Mouse (Mus musculus) midbrain, embryonic 10.5 days (tissue): ENCODE data around the gene Kdm5b. TPM values are rescaled to one million over a fixed set of nuclear protein-coding genes. Genes with fewer than 3 reads are reported as not detected.

Experiments
- DNase-seq: peaks from one replicate; pipeline ENCODE4 v3.0.0-alpha.2; 2017; ENCODE audit warnings: low spot score
- H3K27ac ChIP-seq: fragments of 300-500 bp; sonication (generic); replicated peaks from 2 replicates; pipeline ENCODE4 v1.5.1; 2016; ENCODE audit warnings: mild to moderate bottlenecking
- H3K27me3 ChIP-seq: fragments of 300-500 bp; sonication (generic); 2 replicates; pipeline ENCODE4 v1.6.1; 2016; ENCODE audit warnings: low read depth, mild to moderate bottlenecking; ENCODE audit not compliant: poor library complexity, severe bottlenecking
- H3K36me3 ChIP-seq: fragments of 300-500 bp; sonication (generic); 2 replicates; pipeline ENCODE4 v1.6.1; 2016; ENCODE audit warnings: mild to moderate bottlenecking, moderate library complexity
- H3K4me1 ChIP-seq: fragments of 300-500 bp; sonication (generic); 2 replicates; pipeline ENCODE4 v1.6.1; 2016
- H3K4me3 ChIP-seq: fragments of 300-500 bp; sonication (generic); 2 replicates; pipeline ENCODE4 v1.5.1; 2016; ENCODE audit warnings: mild to moderate bottlenecking, moderate library complexity
- H3K9me3 ChIP-seq: fragments of 300-500 bp; sonication (generic); replicated peaks from 2 replicates; pipeline ENCODE4 v1.6.1; 2016; ENCODE audit warnings: mild to moderate bottlenecking
- WGBS: fragments of 180-500 bp; shearing (Covaris S2); methylation state at CpG from one replicate; pipeline ENCODE4 v1.1.7; 2016; 5-methylcytosine and 5-hydroxymethylcytosine counted together
- polyA plus RNA-seq: library from polyadenylated mRNA; unstranded; fragments of >200 nt; fragmentation: Nextera tagmentation; extraction: Ambion mirVana; gene quantifications from 2 replicates; pipeline ENCODE4 v1.2.1, GENCODE M21; 2016

Gene Kdm5b
- polyA plus RNA-seq, 1 experiment from 2014 or later = 60.9 TPM

GRCm38 (mm10) chr1:134609172-134609571, 49.2 kb downstream of the Kdm5b start:
- no peak for DNase-seq
- WGBS = 71% methylated on average over 4 of the region's 4 CpGs
- H3K36me3 ChIP-seq = peaks cover 99% of the 10 kb centered on the region
- no peak overlapping the region for H3K4me3 ChIP-seq
- no peaks in the 10 kb centered on the region for H3K4me1 ChIP-seq
- no peak overlapping the region for H3K27ac ChIP-seq
- no peaks in the 10 kb centered on the region for H3K27me3 ChIP-seq
- no peaks in the 10 kb centered on the region for H3K9me3 ChIP-seq

DNA sequence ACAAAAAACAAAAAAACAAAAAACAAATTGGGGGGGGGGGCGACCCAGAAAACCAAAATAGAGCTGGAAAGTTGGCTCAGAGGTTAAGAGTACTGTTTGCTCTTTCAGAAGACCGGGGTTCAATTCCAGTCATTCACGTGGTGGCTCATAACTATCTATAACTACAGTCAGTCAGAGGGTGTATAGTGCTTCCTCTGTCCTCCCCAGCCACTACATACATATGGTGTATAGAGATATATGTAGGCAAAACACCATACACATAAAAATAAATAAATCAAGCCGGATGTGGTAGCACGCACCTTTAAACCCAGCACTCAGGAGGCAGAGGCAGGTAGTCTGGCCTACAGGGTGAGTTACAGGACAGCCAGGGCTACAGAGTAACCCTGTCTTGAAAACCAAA, 54.6 kb downstream of the Kdm5b start:
- H3K27ac ChIP-seq = no peak overlapping the region
- H3K36me3 ChIP-seq = peaks cover 99% of the 10 kb centered on the region
- no peak overlapping the region for H3K4me3 ChIP-seq
- DNase-seq = no peak
- no peaks in the 10 kb centered on the region for H3K27me3 ChIP-seq
- WGBS = 92% methylated on average over 5 of the region's 5 CpGs
- no peaks in the 10 kb centered on the region for H3K4me1 ChIP-seq
- no peaks in the 10 kb centered on the region for H3K9me3 ChIP-seq

DNA sequence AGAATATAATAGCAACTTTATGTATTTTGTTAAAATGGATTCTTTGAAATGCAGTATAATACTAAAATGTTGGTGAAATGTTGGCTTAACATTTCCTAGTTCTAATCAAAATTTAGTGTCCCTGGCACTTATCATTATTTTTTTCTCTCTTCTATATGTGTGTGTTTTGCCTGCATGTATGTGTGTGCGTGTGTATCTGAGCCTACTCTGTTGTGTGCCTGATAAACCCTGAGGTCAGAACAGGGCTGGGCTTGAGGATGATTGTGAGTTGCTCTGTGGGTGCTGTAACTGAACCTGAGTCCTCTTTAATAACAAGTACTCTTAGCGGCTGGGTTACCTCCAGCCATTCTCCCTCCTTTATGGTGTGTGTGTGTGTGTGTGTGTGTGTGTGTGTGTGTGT, 55.0 kb downstream of the Kdm5b start:
- Histone ChIP-seq H3K36me3 (peaks cover 99% of the 10 kb centered on the region), H3K27ac (no peak overlapping the region), H3K4me3 (no peak overlapping the region), H3K4me1 (no peaks in the 10 kb centered on the region), H3K9me3 (no peaks in the 10 kb centered on the region), H3K27me3 (no peaks in the 10 kb centered on the region)
- DNase-seq = no peak
- 98% methylated on average over 2 of the region's 2 CpGs for WGBS

DNA sequence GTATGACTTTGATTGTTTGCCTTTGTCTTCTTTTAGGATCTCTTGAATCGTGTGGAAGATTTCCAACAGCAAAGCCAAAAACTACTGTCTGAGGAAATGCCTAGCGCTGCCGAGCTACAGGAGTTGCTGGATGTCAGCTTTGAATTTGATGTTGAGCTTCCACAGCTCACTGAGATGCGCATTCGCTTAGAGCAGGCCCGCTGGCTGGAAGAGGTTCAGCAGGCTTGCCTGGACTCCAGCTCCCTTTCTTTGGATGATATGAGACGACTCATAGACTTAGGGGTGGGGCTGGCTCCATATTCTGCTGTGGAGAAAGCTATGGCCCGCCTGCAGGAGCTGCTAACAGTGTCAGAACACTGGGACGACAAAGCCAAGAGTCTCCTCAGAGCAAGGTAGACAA, 57.7 kb downstream of the Kdm5b start:
- H3K27me3 ChIP-seq = no peaks in the 10 kb centered on the region
- DNase-seq = no peak
- peaks cover 100% of the 10 kb centered on the region for H3K36me3 ChIP-seq
- no peak overlapping the region for H3K4me3 ChIP-seq
- no peaks in the 10 kb centered on the region for H3K9me3 ChIP-seq
- WGBS = 89% methylated on average over 9 of the region's 9 CpGs
- H3K4me1 ChIP-seq = no peaks in the 10 kb centered on the region
- H3K27ac ChIP-seq = no peak overlapping the region

DNA sequence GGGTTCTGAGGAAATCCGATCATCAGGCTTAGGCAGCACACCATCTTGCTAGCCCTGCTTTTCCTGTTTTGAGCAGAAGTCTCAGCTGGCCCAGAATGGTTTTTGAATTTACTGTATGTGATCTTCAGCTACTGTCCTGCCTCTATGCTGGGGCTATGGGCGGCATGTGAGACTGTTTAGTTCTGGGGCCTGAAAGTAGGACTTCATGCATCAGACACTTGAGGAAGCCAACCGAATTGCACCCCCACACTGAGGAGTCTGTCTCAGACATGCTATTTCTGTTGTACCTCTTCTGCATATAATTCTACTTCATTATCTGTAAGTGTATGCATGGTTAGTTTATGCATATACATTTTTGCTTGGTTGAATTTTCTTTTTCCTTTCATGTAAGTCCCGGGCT, 65.4 kb downstream of the Kdm5b start:
- no peaks in the 10 kb centered on the region for H3K9me3 ChIP-seq
- H3K27me3 ChIP-seq = no peaks in the 10 kb centered on the region
- no peak overlapping the region for H3K27ac ChIP-seq
- WGBS = 92% methylated on average over 4 of the region's 4 CpGs
- H3K36me3 ChIP-seq = peaks cover 100% of the 10 kb centered on the region
- no peaks in the 10 kb centered on the region for H3K4me1 ChIP-seq
- no peak overlapping the region for H3K4me3 ChIP-seq
- no peak for DNase-seq

DNA sequence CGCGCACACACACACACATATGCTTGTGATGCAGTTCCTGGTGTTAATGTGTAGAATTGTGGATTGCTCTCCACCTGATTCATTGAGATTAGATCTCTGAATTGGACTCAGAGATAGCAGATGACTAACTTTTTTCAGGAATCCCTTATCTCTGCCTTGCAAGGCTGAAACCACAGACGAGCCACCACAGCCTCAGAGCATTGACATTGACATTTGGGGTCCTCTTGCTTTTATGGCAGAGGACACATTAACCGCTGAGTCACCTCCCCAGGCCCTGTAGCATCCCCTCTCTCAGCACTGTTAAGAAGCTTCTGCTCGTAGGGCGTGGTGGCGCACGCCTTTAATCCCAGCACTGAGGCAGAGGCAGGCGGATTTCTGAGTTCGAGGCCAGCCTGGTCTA, 69.5 kb downstream of the Kdm5b start:
- peaks cover 100% of the 10 kb centered on the region for H3K36me3 ChIP-seq
- H3K27me3 ChIP-seq = no peaks in the 10 kb centered on the region
- H3K4me1 ChIP-seq = no peaks in the 10 kb centered on the region
- DNase-seq = no peak
- no peak overlapping the region for H3K4me3 ChIP-seq
- 94% methylated on average over 10 of the region's 10 CpGs for WGBS
- H3K9me3 ChIP-seq = no peaks in the 10 kb centered on the region
- H3K27ac ChIP-seq = no peak overlapping the region

GRCm38 (mm10) chr1:134634296-134634695, 74.3 kb downstream of the Kdm5b start:
- no peaks in the 10 kb centered on the region for H3K9me3 ChIP-seq
- DNase-seq = no peak
- WGBS = 88% methylated on average over 7 of the region's 7 CpGs
- peaks cover 58% of the 10 kb centered on the region for H3K36me3 ChIP-seq
- no peak overlapping the region for H3K27ac ChIP-seq
- H3K4me3 ChIP-seq = no peak overlapping the region
- H3K27me3 ChIP-seq = no peaks in the 10 kb centered on the region
- peaks cover 14% of the 10 kb centered on the region; the same call in 1 of the 2 replicates for H3K4me1 ChIP-seq

- H3K27ac ChIP-seq = no peak overlapping the region
- H3K9me3 ChIP-seq = no peaks in the 10 kb centered on the region
- no peak for DNase-seq
- no peaks in the 10 kb centered on the region for H3K27me3 ChIP-seq
- no peak overlapping the region for H3K4me3 ChIP-seq
- H3K36me3 ChIP-seq = peaks cover 38% of the 10 kb centered on the region
- 79% methylated on average over 3 of the region's 3 CpGs for WGBS
- peaks cover 14% of the 10 kb centered on the region; the same call in 1 of the 2 replicates for H3K4me1 ChIP-seq
These were observed 76.3 kb downstream of the Kdm5b start for GRCm38 (mm10) chr1:134636245-134636644.

DNA sequence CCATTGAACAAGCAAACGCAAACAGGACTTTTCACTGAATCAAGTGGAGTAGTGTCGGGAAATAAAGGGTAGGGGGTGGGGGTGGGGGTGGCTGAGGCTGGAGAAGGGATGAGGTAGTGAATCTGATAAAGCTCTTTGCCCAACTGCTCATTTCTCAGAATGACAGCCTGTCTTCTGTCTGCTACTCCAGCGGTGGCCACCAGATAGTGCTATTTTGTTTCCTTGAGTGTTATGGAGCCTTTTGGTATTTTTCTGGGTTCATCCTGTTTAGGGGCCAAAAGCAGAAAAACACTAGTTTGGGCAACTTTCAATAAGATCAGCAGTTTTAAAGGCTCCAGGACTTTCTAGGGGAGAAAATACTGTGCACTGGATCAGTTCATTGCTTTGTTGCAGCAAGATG, 76.7 kb downstream of the Kdm5b start:
- peak; percentile 37 for DNase-seq
- H3K9me3 ChIP-seq = no peaks in the 10 kb centered on the region
- no peak overlapping the region for H3K4me3 ChIP-seq
- H3K4me1 ChIP-seq = peaks cover 14% of the 10 kb centered on the region
- H3K36me3 ChIP-seq = peaks cover 34% of the 10 kb centered on the region
- peaks cover 3% of the 10 kb centered on the region for H3K27me3 ChIP-seq
- 18% methylated on average over 3 of the region's 3 CpGs for WGBS
- H3K27ac ChIP-seq = no peak overlapping the region

DNA sequence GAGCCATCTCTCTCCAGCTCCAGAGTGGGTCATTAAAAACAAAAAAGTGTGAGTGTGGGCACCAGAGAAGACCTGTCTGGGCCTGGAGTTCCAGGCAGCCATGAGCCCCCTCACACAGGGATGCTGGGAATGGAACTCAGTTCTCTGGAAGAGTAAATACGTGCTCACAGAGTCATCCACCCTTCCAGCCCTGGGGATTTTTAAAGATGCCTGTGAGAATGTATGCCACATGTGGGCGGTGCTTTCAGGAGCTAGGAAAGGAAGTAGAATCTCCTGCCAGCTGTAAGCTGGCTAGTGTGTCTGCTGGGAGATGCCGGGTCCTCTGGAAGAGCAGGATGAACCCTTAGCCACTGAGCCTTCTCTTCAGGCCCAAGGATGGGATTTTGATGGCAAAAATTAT, 78.1 kb downstream of the Kdm5b start:
- DNase-seq = no peak

DNA sequence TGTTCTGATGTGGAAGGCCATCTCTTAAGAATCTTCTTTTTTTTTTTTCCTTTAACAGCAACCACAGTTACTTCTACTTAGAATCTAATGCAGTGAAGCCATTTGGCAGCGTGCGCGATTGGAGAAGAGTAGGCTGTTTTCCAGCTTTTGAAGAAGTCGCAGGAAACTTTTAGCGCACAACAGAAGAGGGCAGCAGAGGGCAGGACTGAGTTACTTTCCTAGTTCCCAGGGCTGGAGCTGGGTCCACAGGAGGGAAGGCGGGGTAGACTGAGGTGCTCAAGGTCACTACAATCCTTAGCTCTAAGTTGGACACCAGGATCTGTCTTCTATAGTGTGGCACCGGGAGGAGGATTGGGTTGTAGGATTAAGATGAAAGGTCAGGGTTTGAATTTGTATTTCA, 78.6 kb downstream of the Kdm5b start:
- Histone ChIP-seq H3K27me3 (peaks cover 21% of the 10 kb centered on the region), H3K4me1 (peaks cover 24% of the 10 kb centered on the region), H3K9me3 (no peaks in the 10 kb centered on the region), H3K36me3 (peaks cover 16% of the 10 kb centered on the region), H3K4me3 (no peak overlapping the region), H3K27ac (no peak overlapping the region)
- DNase-seq = peak; percentile 35
- WGBS = 38% methylated on average over 7 of the region's 7 CpGs

More for the DNA sequence above, 78.1 kb downstream of the Kdm5b start:
- H3K27ac ChIP-seq = no peak overlapping the region
- peaks cover 24% of the 10 kb centered on the region for H3K4me1 ChIP-seq
- H3K27me3 ChIP-seq = peaks cover 16% of the 10 kb centered on the region
- no peaks in the 10 kb centered on the region for H3K9me3 ChIP-seq
- WGBS = 56% methylated on average over 3 of the region's 3 CpGs
- no peak overlapping the region for H3K4me3 ChIP-seq
- H3K36me3 ChIP-seq = peaks cover 20% of the 10 kb centered on the region

DNA sequence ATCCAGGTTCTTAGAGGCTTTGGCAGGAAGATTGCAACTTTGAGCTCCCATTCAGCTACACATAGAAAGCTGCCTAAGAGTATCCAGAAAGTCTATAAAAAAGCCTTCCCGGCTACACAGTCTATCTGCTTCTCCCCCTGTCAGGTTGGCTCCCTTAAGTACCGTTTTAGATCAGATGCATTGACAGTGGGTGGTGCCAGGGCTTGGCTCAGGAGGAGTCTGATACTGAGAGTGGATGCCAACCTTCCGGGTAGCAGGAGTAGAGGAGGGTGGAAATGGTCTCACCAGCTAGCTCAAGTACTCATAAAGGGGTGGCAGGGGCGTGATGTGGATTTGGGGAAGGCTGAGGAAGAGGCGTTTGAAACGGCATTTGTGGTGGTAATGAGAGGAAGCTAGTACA, 79.5 kb downstream of the Kdm5b start:
- no peak for DNase-seq
- Histone ChIP-seq H3K27me3 (peaks cover 31% of the 10 kb centered on the region), H3K9me3 (no peaks in the 10 kb centered on the region), H3K36me3 (peaks cover 6% of the 10 kb centered on the region; the same call in 1 of the 2 replicates), H3K27ac (no peak overlapping the region), H3K4me3 (no peak overlapping the region), H3K4me1 (peaks cover 24% of the 10 kb centered on the region)
- 83% methylated on average over 6 of the region's 6 CpGs for WGBS

- Histone ChIP-seq H3K27ac (no peak overlapping the region), H3K4me1 (peaks cover 34% of the 10 kb centered on the region), H3K9me3 (no peaks in the 10 kb centered on the region), H3K27me3 (peaks cover 51% of the 10 kb centered on the region), H3K4me3 (no peak overlapping the region), H3K36me3 (no peaks in the 10 kb centered on the region)
- DNase-seq = peak; percentile 47
- 32% methylated on average over 3 of the region's 3 CpGs for WGBS
These were observed 81.5 kb downstream of the Kdm5b start for GRCm38 (mm10) chr1:134641507-134641906.

GRCm38 (mm10) chr1:134643702-134644101, 83.7 kb downstream of the Kdm5b start:
- peaks cover 45% of the 10 kb centered on the region for H3K4me1 ChIP-seq
- H3K27me3 ChIP-seq = peaks cover 73% of the 10 kb centered on the region
- H3K4me3 ChIP-seq = no peak overlapping the region
- 74% methylated on average over 6 of the region's 6 CpGs for WGBS
- H3K27ac ChIP-seq = no peak overlapping the region
- H3K9me3 ChIP-seq = no peaks in the 10 kb centered on the region
- no peak for DNase-seq
- no peaks in the 10 kb centered on the region for H3K36me3 ChIP-seq
